8 mouse cellular contexts compared by ENCODE assay signal in genomic region chr9:85749142-85749921, GRCm38 (mm10). TPM values are rescaled to one million over a fixed set of nuclear protein-coding genes. Genes with fewer than 3 reads are reported as not detected.
A peak's percentile ranks its signal among the peaks of the same experiment; 100 is the strongest.
DNase-seq lines count a peak whose midpoint lies in the region; ATAC-seq and TF ChIP-seq lines count a peak whose summit lies in the region.

Gene Ibtk, minus strand, starts transcription at chr9:85749334.

- H3K4me1 ChIP-seq in ES-Bruce4 (ENCODE audit: control insufficient read depth, insufficient read depth, low read length): no peaks in the 10 kb centered on the region
- H3K4me1 ChIP-seq in forebrain, embryonic 13.5 days: peaks cover 12% of the 10 kb centered on the region
- H3K4me1 ChIP-seq in neural tube, embryonic 15.5 days: peaks cover 22% of the 10 kb centered on the region

- TF ChIP-seq CTCF in ES-Bruce4 (IDR thresholded peaks at IDR 0.05; ENCODE audit: low read depth, low read length): no peak

- no peak for TF ChIP-seq EP300 in ES-Bruce4 (IDR thresholded peaks at IDR 0.05; ENCODE audit: insufficient read depth, low read depth, low read length)

- under 1% methylated on average over 52 of the region's 52 CpGs for WGBS in forebrain, embryonic 13.5 days
- under 1% methylated on average over 50 of the region's 52 CpGs for WGBS in neural tube, embryonic 15.5 days

- peak within 1 kb of the TSS; percentile 96 for H3K4me3 ChIP-seq in ES-Bruce4 (ENCODE audit: low read depth, low read length)
- H3K4me3 ChIP-seq in forebrain, embryonic 13.5 days: peak within 1 kb of the TSS; percentile 83
- peak within 1 kb of the TSS; percentile 66 for H3K4me3 ChIP-seq in neural tube, embryonic 15.5 days (replicated peaks)

- peak within 1 kb of the TSS; percentile 65 for H3K27ac ChIP-seq in ES-Bruce4 (ENCODE audit: insufficient read depth, low read length)
- peak within 1 kb of the TSS; percentile 99 for H3K27ac ChIP-seq in forebrain, embryonic 13.5 days
- peak within 1 kb of the TSS; percentile 98 for H3K27ac ChIP-seq in neural tube, embryonic 15.5 days (replicated peaks)

- TF ChIP-seq POLR2A in ES-Bruce4 (IDR thresholded peaks at IDR 0.05; ENCODE audit: insufficient read depth, low read length): peak; percentile 66

- H3K27me3 ChIP-seq in ES-Bruce4 (ENCODE audit: control insufficient read depth, insufficient read depth, low read length, poor library complexity, severe bottlenecking): no peaks in the 10 kb centered on the region
- no peaks in the 10 kb centered on the region for H3K27me3 ChIP-seq in forebrain, embryonic 13.5 days
- H3K27me3 ChIP-seq in neural tube, embryonic 15.5 days (replicated peaks): no peaks in the 10 kb centered on the region

- peak; percentile 98 to 99 for DNase-seq in heart, postnatal 14 days
- DNase-seq in layer of hippocampus, adult 11-12 months (ENCODE audit: low spot score): peak; percentile 99
- peak; percentile 97 to 98 for DNase-seq in lung, adult 18-20 months
- DNase-seq in testis, postnatal 14 days (ENCODE audit: low spot score): peak; percentile 97

- no peaks in the 10 kb centered on the region for H3K9me3 ChIP-seq in ES-Bruce4 (replicated peaks; ENCODE audit: control insufficient read depth, insufficient read depth, low read length, poor library complexity, severe bottlenecking)
- no peaks in the 10 kb centered on the region for H3K9me3 ChIP-seq in forebrain, embryonic 13.5 days (replicated peaks)
- H3K9me3 ChIP-seq in neural tube, embryonic 15.5 days (replicated peaks): no peaks in the 10 kb centered on the region

- H3K36me3 ChIP-seq in ES-Bruce4 (ENCODE audit: control insufficient read depth, insufficient read depth, low read length, poor library complexity, severe bottlenecking): peaks cover 3% of the 10 kb centered on the region; the same call in 1 of the 2 replicates
- no peaks in the 10 kb centered on the region for H3K36me3 ChIP-seq in forebrain, embryonic 13.5 days (ENCODE audit: poor library complexity, severe bottlenecking)
- H3K36me3 ChIP-seq in neural tube, embryonic 15.5 days: no peaks in the 10 kb centered on the region

- ATAC-seq in cerebellum, adult (ENCODE audit: insufficient number of reproducible peaks, low FRiP score, low TSS enrichment): peak; percentile 99
- peak; percentile 99 for ATAC-seq in forebrain, embryonic 13.5 days
- ATAC-seq in neural tube, embryonic 15.5 days (ENCODE audit: low FRiP score): peak; percentile 99

- H3K4me2 ChIP-seq in forebrain, embryonic 13.5 days: peak within 1 kb of the TSS; percentile 70
- peak within 1 kb of the TSS; percentile 87 for H3K4me2 ChIP-seq in neural tube, embryonic 15.5 days

- intact Hi-C loops in heart, postnatal 14 days (cut with DNase I): no loop called here

- H3K9ac ChIP-seq in ES-Bruce4 (ENCODE audit: low read depth, poor library complexity, severe bottlenecking): peak within 1 kb of the TSS; percentile 91
- peak within 1 kb of the TSS; percentile 96 for H3K9ac ChIP-seq in forebrain, embryonic 13.5 days
- H3K9ac ChIP-seq in neural tube, embryonic 15.5 days (replicated peaks): peak within 1 kb of the TSS; percentile 98

RNA-seq across cellular contexts. Expression of gene Ibtk, which starts in this region (rescaled TPM):
- polyA plus RNA-seq in ES-Bruce4 (2011; ENCODE audit: insufficient read depth, insufficient read length, low read depth, missing spikeins): 44.0 and 47.9 TPM in 2 replicates
- polyA plus RNA-seq in forebrain, embryonic 13.5 days (2015; fragmentation: Nextera tagmentation; extraction: Ambion mirVana): 29.5 and 32.3 TPM in 2 replicates
- total RNA-seq in heart, postnatal 14 days (2021): 10 to 100 TPM; 36.3 to 37.2 TPM
- 22.5 and 26.1 TPM in 2 replicates for polyA plus RNA-seq in neural tube, embryonic 15.5 days (2015; fragmentation: Nextera tagmentation; extraction: Ambion mirVana)

Comparison
In these comparisons a context has a peak if more than half of its experiments do, and no peak if none do; other contexts are left out.
1. Peak in every context shown above with its lines: DNase-seq, ATAC-seq, H3K4me3 ChIP-seq and H3K27ac ChIP-seq.